Mouse (Mus musculus): Measurements from ENCODE around the gene Smg6.

GRCm38 (mm10) chr11:75166193-75166842 is 240.7 kb downstream of the Smg6 start:
- TF ChIP-seq CTCF (conservative IDR thresholded peaks at IDR 0.05; ENCODE audit: low read length) (no peak), NANOG (IDR thresholded peaks at IDR 0.05; ENCODE audit: borderline replicate concordance, low read length) (no peak), POU5F1 (IDR thresholded peaks at IDR 0.05; ENCODE audit: borderline replicate concordance, low read length) (no peak)

Measured in E14TG2a.4 (cell line).